Mouse (Mus musculus): ENCODE data around the gene Plekhg4. TPM values are rescaled to one million over a fixed set of nuclear protein-coding genes. Genes with fewer than 3 reads are reported as not detected.
A peak's percentile ranks its signal among the peaks of the same experiment; 100 is the strongest.

The Plekhg4 gene
- polyA plus RNA-seq, 1 experiment from 2014 or later: 1.4 TPM

GRCm38 (mm10) chr8:105336373-105337130 lies 36.5 kb upstream of the Plekhg4 start:
- Histone ChIP-seq H3K36me3 (ENCODE audit: control insufficient read depth, insufficient read depth, low read length) (peaks cover 17% of the 10 kb centered on the region), H3K4me2 (ENCODE audit: low read length) (peak overlapping the region; percentile 12; the same call in 1 of the 2 replicates), H3K4me1 (ENCODE audit: control insufficient read depth, insufficient read depth, low read length) (no peaks in the 10 kb centered on the region), H3K9ac (replicated peaks; ENCODE audit: low read length) (no peak overlapping the region), H3K27ac (replicated peaks; ENCODE audit: low read depth, low read length) (no peak overlapping the region), H3K4me3 (replicated peaks; ENCODE audit: low read depth, low read length) (no peak overlapping the region), H3K27me3 (ENCODE audit: control insufficient read depth, insufficient read depth, low read length) (no peaks in the 10 kb centered on the region), H3K9me3 (ENCODE audit: control insufficient read depth, low read length) (no peaks in the 10 kb centered on the region)
- ATAC-seq (ENCODE audit: low FRiP score, low TSS enrichment) (peak; percentile 22; the same call in 1 of the 2 replicates), DNase-seq (peak; percentile 17)
- 45% methylated on average over 32 of the region's 32 CpGs for WGBS

- WGBS: 72% methylated on average over 4 of the region's 4 CpGs
- no peaks in the 10 kb centered on the region for H3K27me3 ChIP-seq (ENCODE audit: control insufficient read depth, insufficient read depth, low read length)
- no peaks in the 10 kb centered on the region for H3K9me3 ChIP-seq (ENCODE audit: control insufficient read depth, low read length)
- no peak overlapping the region for H3K9ac ChIP-seq (replicated peaks; ENCODE audit: low read length)
- no peak overlapping the region for H3K27ac ChIP-seq (replicated peaks; ENCODE audit: low read depth, low read length)
- H3K4me2 ChIP-seq (ENCODE audit: low read length): no peak overlapping the region
- ATAC-seq (ENCODE audit: low FRiP score, low TSS enrichment): no peak
- H3K4me3 ChIP-seq (replicated peaks; ENCODE audit: low read depth, low read length): no peak overlapping the region
- H3K36me3 ChIP-seq (ENCODE audit: control insufficient read depth, insufficient read depth, low read length): peaks cover 12% of the 10 kb centered on the region; the same call in 1 of the 2 replicates
- H3K4me1 ChIP-seq (ENCODE audit: control insufficient read depth, insufficient read depth, low read length): no peaks in the 10 kb centered on the region
- DNase-seq: no peak
These were observed 34.1 kb upstream of the Plekhg4 start for GRCm38 (mm10) chr8:105338992-105339391.

- ATAC-seq (ENCODE audit: low FRiP score, low TSS enrichment): no peak
- WGBS: 87% methylated on average over 6 of the region's 6 CpGs
- Histone ChIP-seq H3K36me3 (ENCODE audit: control insufficient read depth, insufficient read depth, low read length) (0 out of 2 replicates have a peak, but pooled peaks cover 4% of the 10 kb centered on the region), H3K27me3 (ENCODE audit: control insufficient read depth, insufficient read depth, low read length) (no peaks in the 10 kb centered on the region), H3K27ac (replicated peaks; ENCODE audit: low read depth, low read length) (no peak overlapping the region), H3K4me1 (ENCODE audit: control insufficient read depth, insufficient read depth, low read length) (no peaks in the 10 kb centered on the region), H3K9me3 (ENCODE audit: control insufficient read depth, low read length) (no peaks in the 10 kb centered on the region), H3K4me3 (replicated peaks; ENCODE audit: low read depth, low read length) (no peak overlapping the region), H3K4me2 (ENCODE audit: low read length) (no peak overlapping the region), H3K9ac (replicated peaks; ENCODE audit: low read length) (no peak overlapping the region)
- no peak for DNase-seq
These were observed 33.0 kb upstream of the Plekhg4 start for GRCm38 (mm10) chr8:105339886-105340635.

GRCm38 (mm10) chr8:105341399-105341798 lies 31.7 kb upstream of the Plekhg4 start:
- 0 out of 2 replicates have a peak, but pooled peaks cover 4% of the 10 kb centered on the region for H3K36me3 ChIP-seq (ENCODE audit: control insufficient read depth, insufficient read depth, low read length)
- DNase-seq (peak; percentile 38), ATAC-seq (ENCODE audit: low FRiP score, low TSS enrichment) (no peak)
- H3K4me2 ChIP-seq (ENCODE audit: low read length): no peak overlapping the region
- 0 out of 2 replicates have a peak, but pooled peaks cover under 1% of the 10 kb centered on the region for H3K4me1 ChIP-seq (ENCODE audit: control insufficient read depth, insufficient read depth, low read length)
- no peak overlapping the region for H3K4me3 ChIP-seq (replicated peaks; ENCODE audit: low read depth, low read length)
- H3K9me3 ChIP-seq (ENCODE audit: control insufficient read depth, low read length): no peaks in the 10 kb centered on the region
- 44% methylated on average over 8 of the region's 8 CpGs for WGBS
- no peak overlapping the region for H3K27ac ChIP-seq (replicated peaks; ENCODE audit: low read depth, low read length)
- no peak overlapping the region for H3K9ac ChIP-seq (replicated peaks; ENCODE audit: low read length)
- no peaks in the 10 kb centered on the region for H3K27me3 ChIP-seq (ENCODE audit: control insufficient read depth, insufficient read depth, low read length)

GRCm38 (mm10) chr8:105342768-105343167 lies 30.3 kb upstream of the Plekhg4 start:
- Histone ChIP-seq H3K9ac (replicated peaks; ENCODE audit: low read length) (no peak overlapping the region), H3K9me3 (ENCODE audit: control insufficient read depth, low read length) (no peaks in the 10 kb centered on the region), H3K27me3 (ENCODE audit: control insufficient read depth, insufficient read depth, low read length) (no peaks in the 10 kb centered on the region; the same call in 1 of the 2 replicates), H3K4me3 (replicated peaks; ENCODE audit: low read depth, low read length) (no peak overlapping the region), H3K4me2 (ENCODE audit: low read length) (no peak overlapping the region), H3K36me3 (ENCODE audit: control insufficient read depth, insufficient read depth, low read length) (no peaks in the 10 kb centered on the region), H3K27ac (replicated peaks; ENCODE audit: low read depth, low read length) (no peak overlapping the region), H3K4me1 (ENCODE audit: control insufficient read depth, insufficient read depth, low read length) (peaks cover 13% of the 10 kb centered on the region; the same call in 1 of the 2 replicates)
- no peak for DNase-seq
- WGBS: 80% methylated on average over 4 of the region's 4 CpGs
- no peak for ATAC-seq (ENCODE audit: low FRiP score, low TSS enrichment)

GRCm38 (mm10) chr8:105343791-105344574 lies 29.1 kb upstream of the Plekhg4 start:
- no peak overlapping the region for H3K4me3 ChIP-seq (replicated peaks; ENCODE audit: low read depth, low read length)
- DNase-seq (no peak), ATAC-seq (ENCODE audit: low FRiP score, low TSS enrichment) (no peak)
- H3K4me1 ChIP-seq (ENCODE audit: control insufficient read depth, insufficient read depth, low read length): peaks cover 18% of the 10 kb centered on the region; the same call in 1 of the 2 replicates
- 77% methylated on average over 7 of the region's 8 CpGs for WGBS
- no peak overlapping the region for H3K27ac ChIP-seq (replicated peaks; ENCODE audit: low read depth, low read length)
- H3K27me3 ChIP-seq (ENCODE audit: control insufficient read depth, insufficient read depth, low read length): no peaks in the 10 kb centered on the region; the same call in 1 of the 2 replicates
- no peak overlapping the region for H3K4me2 ChIP-seq (ENCODE audit: low read length)
- no peaks in the 10 kb centered on the region for H3K9me3 ChIP-seq (ENCODE audit: control insufficient read depth, low read length)
- no peak overlapping the region for H3K9ac ChIP-seq (replicated peaks; ENCODE audit: low read length)
- no peaks in the 10 kb centered on the region for H3K36me3 ChIP-seq (ENCODE audit: control insufficient read depth, insufficient read depth, low read length)

- ATAC-seq (ENCODE audit: low FRiP score, low TSS enrichment): no peak
- Histone ChIP-seq H3K27ac (replicated peaks; ENCODE audit: low read depth, low read length) (no peak overlapping the region), H3K4me2 (ENCODE audit: low read length) (no peak overlapping the region), H3K4me1 (ENCODE audit: control insufficient read depth, insufficient read depth, low read length) (peaks cover 25% of the 10 kb centered on the region), H3K9me3 (ENCODE audit: control insufficient read depth, low read length) (no peaks in the 10 kb centered on the region), H3K9ac (replicated peaks; ENCODE audit: low read length) (no peak overlapping the region), H3K36me3 (ENCODE audit: control insufficient read depth, insufficient read depth, low read length) (no peaks in the 10 kb centered on the region), H3K27me3 (ENCODE audit: control insufficient read depth, insufficient read depth, low read length) (no peaks in the 10 kb centered on the region; the same call in 1 of the 2 replicates), H3K4me3 (replicated peaks; ENCODE audit: low read depth, low read length) (no peak overlapping the region)
- 78% methylated on average over 7 of the region's 7 CpGs for WGBS
- no peak for DNase-seq
These were observed 27.8 kb upstream of the Plekhg4 start for GRCm38 (mm10) chr8:105345061-105345975.
